Mouse (Mus musculus) liver, postnatal 0 days (tissue): ENCODE data around the gene Acaca. TPM values are rescaled to one million over a fixed set of nuclear protein-coding genes. Genes with fewer than 3 reads are reported as not detected.

Source experiments
- ATAC-seq: fragments of 200-750 bp; cut with Nextera tagmentation; 2 replicates; pipeline ENCODE4 v1.8.0; 2017; ENCODE audit warnings: mild to moderate bottlenecking, moderate library complexity
- DNase-seq: peaks from one replicate; pipeline ENCODE4 v3.0.0-alpha.2; 2016
- H3K27ac ChIP-seq: fragments of 300-500 bp; sonication (generic); 2 replicates; pipeline ENCODE4 v1.5.1; 2014; ENCODE audit warnings: antibody characterized with exemption, moderate library complexity, mild to moderate bottlenecking, low read depth
- H3K27me3 ChIP-seq: fragments of 300-500 bp; sonication (generic); 2 replicates; pipeline ENCODE4 v1.6.1; 2014; ENCODE audit warnings: low read length, control low read depth, mixed read lengths; ENCODE audit not compliant: insufficient read depth
- H3K36me3 ChIP-seq: fragments of 300-500 bp; sonication (generic); replicated peaks from 2 replicates; pipeline ENCODE4 v1.6.1; 2014; ENCODE audit warnings: mild to moderate bottlenecking, control low read depth, low read length, moderate library complexity, mixed read lengths; ENCODE audit not compliant: insufficient read depth
- H3K4me1 ChIP-seq: fragments of 300-500 bp; sonication (generic); 2 replicates; pipeline ENCODE4 v1.6.1; 2014; ENCODE audit warnings: antibody characterized with exemption, mild to moderate bottlenecking, control low read depth; ENCODE audit not compliant: insufficient read depth
- H3K4me2 ChIP-seq: fragments of 300-500 bp; sonication (generic); 2 replicates; pipeline ENCODE4 v1.6.1; 2014; ENCODE audit warnings: low read depth, mild to moderate bottlenecking, low read length, moderate library complexity, mixed read lengths
- H3K4me3 ChIP-seq: fragments of 300-500 bp; sonication (generic); 2 replicates; pipeline ENCODE4 v1.5.1; 2014; ENCODE audit warnings: low read depth, low read length
- H3K9ac ChIP-seq: fragments of 300-500 bp; sonication (generic); replicated peaks from 2 replicates; pipeline ENCODE4 v1.6.1; 2014; ENCODE audit warnings: mild to moderate bottlenecking, moderate library complexity
- H3K9me3 ChIP-seq: fragments of 300-500 bp; sonication (generic); 2 replicates; pipeline ENCODE4 v1.6.1; 2016; ENCODE audit warnings: mild to moderate bottlenecking, control low read depth, low read length, mixed read lengths
- CTCF ChIP-seq: sonication (generic); IDR thresholded peaks from 2 replicates; pipeline ENCODE4 v1.5.1; 2016; ENCODE audit warnings: antibody characterized with exemption, low read depth
- EP300 ChIP-seq: IDR thresholded peaks from 2 replicates; pipeline ENCODE4 v1.6.1; 2016; ENCODE audit warnings: antibody characterized with exemption, low read depth, mild to moderate bottlenecking
- WGBS: fragments of 180-500 bp; shearing (Covaris S2); extraction: QIAGEN DNeasy Blood & Tissue Kit; methylation state at CpG from one replicate; pipeline ENCODE4 v1.1.7; 2014; ENCODE audit not compliant: insufficient replicate concordance; 5-methylcytosine and 5-hydroxymethylcytosine counted together
- polyA plus RNA-seq: library from polyadenylated mRNA; unstranded; fragments of >200 nt; fragmentation: Nextera tagmentation; extraction: Ambion mirVana; gene quantifications from 2 replicates; pipeline ENCODE4 v1.2.1, GENCODE M21; 2015

Gene Acaca
- polyA plus RNA-seq, 1 experiment from 2014 or later: 2.0 TPM

- TF ChIP-seq CTCF (peak; percentile 86), EP300 (no peak)
- Histone ChIP-seq H3K4me1 (peaks cover 13% of the 10 kb centered on the region), H3K9ac (peak overlapping the region; percentile 80), H3K4me2 (peak overlapping the region; percentile 99), H3K27me3 (no peaks in the 10 kb centered on the region), H3K36me3 (no peaks in the 10 kb centered on the region), H3K27ac (peak overlapping the region; percentile 89), H3K9me3 (no peaks in the 10 kb centered on the region), H3K4me3 (peak overlapping the region; percentile 92)
- ATAC-seq (peak; percentile 94), DNase-seq (peak; percentile 96)
- WGBS: under 1% methylated on average over 73 of the region's 85 CpGs
Measured at GRCm38 (mm10) chr11:84179226-84179953, 49.9 kb downstream of the Acaca start.

- TF ChIP-seq CTCF (peak; percentile 31), EP300 (no peak)
- 2% methylated on average over 38 of the region's 44 CpGs for WGBS
Measured at GRCm38 (mm10) chr11:84179954-84180598, 50.6 kb downstream of the Acaca start.

GRCm38 (mm10) chr11:84181286-84181685 is 51.8 kb downstream of the Acaca start:
- peaks cover 13% of the 10 kb centered on the region for H3K4me1 ChIP-seq
- DNase-seq (no peak), ATAC-seq (no peak)
- 65% methylated on average over 2 of the region's 2 CpGs for WGBS
- H3K9ac ChIP-seq: 0 out of 2 replicates have a peak overlapping the region, but pooled peaks have one; percentile 80
- H3K27ac ChIP-seq: peak overlapping the region; percentile 89; the same call in 1 of the 2 replicates
- H3K36me3 ChIP-seq: no peaks in the 10 kb centered on the region
- peak overlapping the region; percentile 99 for H3K4me2 ChIP-seq
- H3K27me3 ChIP-seq: no peaks in the 10 kb centered on the region
- TF ChIP-seq CTCF (no peak), EP300 (no peak)
- H3K9me3 ChIP-seq: no peaks in the 10 kb centered on the region
- peak overlapping the region; percentile 92 for H3K4me3 ChIP-seq

More at GRCm38 (mm10) chr11:84179954-84180598, 50.6 kb downstream of the Acaca start:
- DNase-seq: peak; percentile 76
- no peaks in the 10 kb centered on the region for H3K9me3 ChIP-seq
- H3K4me3 ChIP-seq: peak overlapping the region; percentile 92
- H3K36me3 ChIP-seq: no peaks in the 10 kb centered on the region
- peak overlapping the region; percentile 99 for H3K4me2 ChIP-seq
- peaks cover 13% of the 10 kb centered on the region for H3K4me1 ChIP-seq
- H3K27me3 ChIP-seq: no peaks in the 10 kb centered on the region
- H3K27ac ChIP-seq: peak overlapping the region; percentile 89
- peak overlapping the region; percentile 80 for H3K9ac ChIP-seq
- peak; percentile 34 for ATAC-seq

- TF ChIP-seq CTCF: no peak
- TF ChIP-seq EP300: no peak
- 0 out of 2 replicates have a peak, but pooled peaks cover 5% of the 10 kb centered on the region for H3K4me1 ChIP-seq
- H3K9ac ChIP-seq: no peak overlapping the region
- H3K9me3 ChIP-seq: no peaks in the 10 kb centered on the region
- ATAC-seq: no peak
- WGBS: 52% methylated on average over 3 of the region's 3 CpGs
- no peak overlapping the region for H3K4me2 ChIP-seq
- H3K27me3 ChIP-seq: no peaks in the 10 kb centered on the region
- no peaks in the 10 kb centered on the region for H3K36me3 ChIP-seq
- DNase-seq: no peak
- no peak overlapping the region for H3K4me3 ChIP-seq
- H3K27ac ChIP-seq: no peak overlapping the region
Measured at GRCm38 (mm10) chr11:84188530-84188929, 59.1 kb downstream of the Acaca start.

- H3K4me3 ChIP-seq: no peak overlapping the region
- 0 out of 2 replicates have a peak overlapping the region, but pooled peaks have one; percentile 13 for H3K4me2 ChIP-seq
- no peak overlapping the region for H3K9ac ChIP-seq
- DNase-seq (no peak), ATAC-seq (no peak)
- no peak for TF ChIP-seq CTCF
- TF ChIP-seq EP300: no peak
- H3K36me3 ChIP-seq: peaks cover 3% of the 10 kb centered on the region; the same call in 1 of the 2 replicates
- H3K9me3 ChIP-seq: no peaks in the 10 kb centered on the region
- H3K27ac ChIP-seq: no peak overlapping the region
- 0 out of 2 replicates have a peak, but pooled peaks cover 5% of the 10 kb centered on the region for H3K4me1 ChIP-seq
- WGBS: 70% methylated on average over 8 of the region's 8 CpGs
- no peaks in the 10 kb centered on the region for H3K27me3 ChIP-seq
Measured at GRCm38 (mm10) chr11:84190581-84191233, 61.2 kb downstream of the Acaca start.

GRCm38 (mm10) chr11:84193249-84193648 is 63.8 kb downstream of the Acaca start:
- no peak overlapping the region for H3K4me2 ChIP-seq
- DNase-seq: no peak

More at GRCm38 (mm10) chr11:84193249-84193648, 63.8 kb downstream of the Acaca start:
- TF ChIP-seq CTCF (no peak), EP300 (no peak)
- no peak for ATAC-seq
- Histone ChIP-seq H3K4me1 (0 out of 2 replicates have a peak, but pooled peaks cover 5% of the 10 kb centered on the region), H3K9ac (no peak overlapping the region), H3K9me3 (no peaks in the 10 kb centered on the region), H3K36me3 (peaks cover 9% of the 10 kb centered on the region; the same call in 1 of the 2 replicates), H3K27ac (no peak overlapping the region), H3K27me3 (no peaks in the 10 kb centered on the region), H3K4me3 (no peak overlapping the region)
- WGBS: 84% methylated on average over 10 of the region's 10 CpGs
